Mouse (Mus musculus) bone marrow, adult 2 months (tissue): ENCODE measurements around the gene Tdpoz5.
"Not testable (repeated sequence)": the region's sequence is repeated elsewhere in the genome, so short reads cannot be mapped to it uniquely, and the experiment has no call there.

Source experiments
- CTCF ChIP-seq: fragments of 200-500 bp; IDR thresholded peaks from 2 replicates; pipeline ENCODE4 v1.5.1; 2011; ENCODE audit warnings: low read length, control low read depth; ENCODE audit not compliant: control insufficient read depth, insufficient read depth
- POLR2A ChIP-seq: fragments of 200-500 bp; IDR thresholded peaks from 2 replicates; pipeline ENCODE4 v1.6.1; 2011; ENCODE audit warnings: low read depth, mild to moderate bottlenecking, control low read depth, low read length, borderline replicate concordance; ENCODE audit not compliant: control insufficient read depth

DNA sequence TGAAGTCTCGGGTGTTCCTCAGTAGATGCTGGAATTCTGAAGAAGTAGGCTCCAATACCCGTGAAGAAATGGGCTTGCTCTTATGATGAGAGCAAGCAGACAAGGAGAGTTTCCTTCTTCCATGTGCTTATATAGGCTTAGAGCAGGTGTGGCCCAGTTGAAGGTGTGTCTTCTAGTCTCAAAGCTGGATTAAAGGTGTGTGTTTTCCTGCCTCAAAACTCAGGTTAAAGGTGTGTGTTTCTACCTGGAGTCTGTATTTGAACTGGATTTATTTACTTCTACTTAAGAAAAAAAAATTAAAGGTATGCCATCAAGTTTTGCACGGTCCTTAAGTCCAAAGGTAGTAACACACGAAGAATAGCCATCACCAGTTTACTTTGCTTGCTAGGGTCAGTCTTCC, 17.7 kb downstream of the Tdpoz5 start, which contains the start of gene Gm9117:
- not testable (repeated sequence) for TF ChIP-seq POLR2A, CTCF
